Mouse (Mus musculus): Measurements from ENCODE around the gene Mgst2.

Gene Mgst2

DNA sequence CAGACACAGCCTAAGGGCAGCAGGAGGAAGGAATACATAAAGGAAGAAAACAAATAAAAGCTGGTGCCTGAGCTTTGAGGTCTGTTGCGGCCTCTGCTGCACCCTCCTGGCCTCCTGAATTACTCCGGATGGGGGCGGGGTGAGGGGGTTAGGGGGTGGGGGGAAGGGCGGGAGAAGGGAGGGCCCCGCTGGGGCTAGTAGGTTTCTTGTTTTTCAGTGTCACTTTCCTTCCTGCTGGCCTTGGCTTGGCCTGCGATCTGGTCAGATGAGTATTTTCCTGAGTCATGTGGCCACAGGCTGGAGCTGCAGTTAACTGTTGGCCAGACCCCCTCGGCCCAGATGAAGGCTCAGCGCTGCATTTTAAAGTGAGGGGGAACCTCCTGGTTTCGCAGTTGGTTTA lies 7.5 kb upstream of the Mgst2 start:
- no peak for DNase-seq (ENCODE audit: extremely low spot score, low read depth, low spot score)

DNA sequence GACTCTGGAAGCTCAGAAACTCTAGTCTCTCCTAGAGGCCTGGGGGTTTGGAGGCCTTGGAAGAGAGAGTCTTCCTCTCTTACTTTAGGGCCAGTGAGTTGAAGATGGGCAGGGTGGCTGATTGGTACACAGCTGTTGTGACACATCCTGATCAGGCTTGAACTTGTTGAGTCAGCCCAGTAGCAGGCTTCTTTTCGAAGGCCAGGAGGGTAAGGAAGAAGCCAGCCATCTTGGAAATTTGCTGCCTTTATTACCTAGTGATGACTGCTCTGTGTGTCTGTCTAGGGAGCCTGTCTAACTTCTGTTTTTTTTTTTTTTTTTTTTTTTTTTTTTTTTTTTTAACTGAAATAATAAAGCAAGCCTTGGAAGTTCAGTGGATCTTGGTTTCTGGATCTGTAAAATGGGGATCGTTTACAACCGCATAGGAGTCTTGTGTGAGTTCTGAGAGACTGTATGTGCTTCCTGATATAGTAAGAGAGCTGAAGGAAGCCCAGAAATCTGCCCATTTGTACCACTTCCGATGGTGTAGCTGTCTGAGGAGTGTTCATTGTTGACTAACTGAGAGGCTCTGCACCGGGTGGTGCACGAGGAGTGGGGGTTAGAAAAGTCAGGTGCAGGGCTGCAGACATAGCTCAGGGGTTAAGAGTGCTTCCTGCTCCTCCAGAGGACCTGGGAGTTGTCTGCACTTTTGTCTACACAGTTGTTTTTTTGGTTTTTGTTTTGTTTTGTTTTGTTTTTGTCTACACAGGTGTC lies 5.7 kb upstream of the Mgst2 start:
- DNase-seq (ENCODE audit: extremely low spot score, low read depth, low spot score): no peak

DNA sequence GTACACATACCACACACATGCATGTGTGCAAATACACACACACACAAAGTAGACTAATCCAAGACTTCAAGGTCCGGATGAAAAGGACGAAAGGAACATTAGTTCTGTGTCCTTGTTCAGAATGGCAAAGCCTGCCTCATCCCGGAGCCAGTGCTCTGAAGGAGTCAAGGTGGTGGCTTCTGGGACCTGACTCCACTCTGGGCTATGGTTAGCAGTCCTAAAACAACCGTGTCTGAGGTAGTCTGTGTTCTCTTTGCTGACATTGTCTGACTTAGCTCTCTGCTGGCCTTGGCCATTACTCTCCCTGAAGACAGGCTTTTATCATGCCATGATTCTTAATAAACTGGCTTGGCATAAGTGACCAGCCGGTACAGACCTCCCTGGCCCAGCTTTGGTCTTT lies 745 bp upstream of the Mgst2 start:
- DNase-seq (ENCODE audit: extremely low spot score, low read depth, low spot score): no peak

DNA sequence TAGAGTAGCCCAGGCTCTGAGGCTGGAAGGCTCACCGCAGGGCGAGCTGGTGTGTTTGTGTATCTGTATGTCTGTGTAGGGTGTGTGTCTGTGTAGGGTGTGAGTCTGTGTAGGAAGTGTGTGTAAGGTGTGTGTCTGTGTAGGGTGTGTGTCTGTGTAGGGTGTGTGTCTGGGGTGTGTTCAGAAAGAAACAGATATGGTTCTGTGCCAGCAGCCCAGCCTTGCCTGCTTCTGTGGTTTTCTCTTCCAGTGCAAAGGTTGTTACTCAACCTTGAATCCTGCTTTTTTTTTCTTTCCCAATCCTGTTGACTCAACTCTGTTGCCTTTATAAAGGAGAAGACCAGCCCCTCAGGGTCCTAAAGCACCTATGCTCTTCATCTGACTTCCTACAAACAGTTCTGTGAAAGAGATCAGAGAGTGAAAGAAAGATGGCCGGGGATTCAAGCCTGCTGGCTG lies 689 bp downstream of the Mgst2 start:
- no peak for DNase-seq (ENCODE audit: extremely low spot score, low read depth, low spot score)

DNA sequence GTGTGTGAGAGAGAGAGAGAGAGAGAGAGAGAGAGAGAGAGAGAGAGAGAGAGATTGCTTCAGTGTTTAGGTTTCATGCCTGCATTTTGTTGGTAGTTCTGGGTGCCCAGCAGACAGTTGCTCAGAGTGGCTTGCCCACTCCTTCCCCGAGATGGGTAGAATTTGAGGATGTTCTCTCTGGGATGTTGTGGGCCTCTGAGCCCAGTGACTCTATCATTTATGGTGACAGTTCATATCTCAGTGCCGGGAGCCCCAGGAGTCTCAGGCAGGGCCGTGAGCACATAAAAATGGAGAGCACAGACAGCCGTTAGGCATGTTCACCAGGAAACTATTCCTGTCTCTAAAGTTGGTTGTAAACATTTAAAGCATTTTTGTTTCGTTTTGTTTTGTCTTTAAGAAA lies 1.2 kb downstream of the Mgst2 start:
- no peak for DNase-seq (ENCODE audit: extremely low spot score, low read depth, low spot score)

DNA sequence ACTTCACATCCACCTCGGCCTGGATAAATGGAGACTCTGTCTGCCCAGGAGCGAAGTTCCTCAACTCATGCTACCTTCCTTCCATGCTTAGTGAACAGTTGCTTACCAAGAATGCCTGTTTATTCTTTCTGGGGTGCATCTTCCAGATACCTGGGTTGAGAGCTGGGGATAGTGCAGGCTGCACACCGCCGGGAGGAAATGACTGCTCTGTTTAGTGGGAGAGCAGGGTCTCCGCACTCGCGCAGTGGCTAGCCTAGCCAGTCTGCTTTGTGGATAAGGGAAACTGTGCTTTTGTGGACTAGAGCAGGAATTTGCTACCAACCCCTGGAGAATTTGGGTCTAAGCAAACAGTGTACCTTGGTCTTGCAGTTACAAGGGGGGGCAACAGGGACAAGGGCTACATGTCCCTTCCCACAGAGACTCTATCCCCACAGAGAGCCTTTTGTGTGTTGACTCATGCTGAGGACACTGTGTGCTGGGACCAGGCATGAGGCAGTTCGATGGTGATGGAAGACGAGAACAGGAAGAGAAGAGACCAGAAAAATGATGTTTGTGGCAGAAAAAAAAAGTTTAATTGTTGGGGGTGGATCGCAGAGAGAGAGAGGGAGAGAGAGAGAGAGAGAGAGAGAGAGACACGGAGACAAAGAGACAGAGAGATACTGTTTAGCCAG lies 1.9 kb downstream of the Mgst2 start:
- DNase-seq (ENCODE audit: extremely low spot score, low read depth, low spot score): no peak

DNA sequence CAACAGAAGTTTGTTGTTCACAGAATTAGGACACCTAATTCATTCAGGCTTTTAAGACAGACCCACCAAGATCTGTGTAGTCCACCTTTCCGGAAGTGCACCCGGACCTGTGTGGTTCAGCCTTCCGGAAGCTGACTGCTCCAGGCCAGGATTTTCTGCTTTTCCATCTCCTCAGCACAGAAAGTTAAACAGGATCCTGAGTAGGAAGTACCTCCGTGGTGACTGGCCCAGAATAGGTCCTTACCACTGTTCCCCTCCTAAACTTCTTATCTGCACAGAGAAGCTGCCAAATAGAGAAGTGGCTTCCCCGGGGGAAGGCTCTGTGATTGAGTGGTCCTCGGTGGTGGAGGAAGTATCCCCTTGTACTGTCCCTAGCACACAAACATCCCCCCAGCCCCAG lies 2.4 kb downstream of the Mgst2 start:
- no peak for DNase-seq (ENCODE audit: extremely low spot score, low read depth, low spot score)

DNA sequence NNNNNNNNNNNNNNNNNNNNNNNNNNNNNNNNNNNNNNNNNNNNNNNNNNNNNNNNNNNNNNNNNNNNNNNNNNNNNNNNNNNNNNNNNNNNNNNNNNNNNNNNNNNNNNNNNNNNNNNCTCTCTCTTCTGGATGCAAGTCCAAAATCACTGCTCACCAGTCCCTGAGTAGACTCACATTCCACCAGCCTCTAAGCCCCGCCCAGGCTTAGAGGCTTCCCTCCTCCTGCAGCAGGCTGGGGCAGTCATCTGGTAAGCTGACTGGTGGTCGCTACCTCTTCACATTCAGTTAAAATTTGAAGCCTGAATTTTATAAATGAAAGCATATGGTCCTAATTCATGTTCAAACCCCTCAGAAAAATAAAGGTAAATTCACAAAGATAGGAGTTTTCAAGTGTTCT lies 8.4 kb downstream of the Mgst2 start:
- DNase-seq (ENCODE audit: extremely low spot score, low read depth, low spot score): no peak

DNA sequence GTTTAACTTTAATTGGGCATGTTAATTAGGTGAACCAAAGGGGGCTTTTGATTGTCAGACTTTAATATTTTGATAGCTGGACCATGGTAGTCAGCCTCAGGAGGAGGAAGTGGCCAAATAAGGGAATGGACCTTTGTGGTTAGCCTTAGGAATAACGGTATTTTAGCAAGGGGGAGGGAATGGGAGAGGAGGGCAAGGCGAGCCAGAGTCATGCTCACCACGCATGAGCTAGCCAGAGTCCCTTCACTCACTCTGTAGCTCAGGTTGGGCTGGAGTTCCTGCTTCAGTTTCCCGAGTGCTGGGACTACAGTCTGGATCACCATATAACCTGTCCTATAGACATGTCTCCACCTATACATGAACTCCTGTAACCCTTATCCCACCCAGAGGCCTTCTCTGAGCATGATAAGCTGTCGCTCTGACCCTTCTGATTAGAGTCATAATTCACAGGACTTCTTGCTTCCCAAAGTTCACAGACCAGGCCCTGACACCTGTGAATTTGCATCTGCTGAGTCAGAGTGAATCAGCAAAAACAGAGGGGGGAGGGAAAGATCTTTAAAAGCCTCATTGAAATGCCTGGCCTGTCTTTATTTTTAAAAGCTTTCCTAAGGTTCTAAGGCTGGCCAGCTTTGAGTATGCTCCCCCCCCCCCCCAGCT lies 10.4 kb downstream of the Mgst2 start:
- no peak for DNase-seq (ENCODE audit: extremely low spot score, low read depth, low spot score)

DNA sequence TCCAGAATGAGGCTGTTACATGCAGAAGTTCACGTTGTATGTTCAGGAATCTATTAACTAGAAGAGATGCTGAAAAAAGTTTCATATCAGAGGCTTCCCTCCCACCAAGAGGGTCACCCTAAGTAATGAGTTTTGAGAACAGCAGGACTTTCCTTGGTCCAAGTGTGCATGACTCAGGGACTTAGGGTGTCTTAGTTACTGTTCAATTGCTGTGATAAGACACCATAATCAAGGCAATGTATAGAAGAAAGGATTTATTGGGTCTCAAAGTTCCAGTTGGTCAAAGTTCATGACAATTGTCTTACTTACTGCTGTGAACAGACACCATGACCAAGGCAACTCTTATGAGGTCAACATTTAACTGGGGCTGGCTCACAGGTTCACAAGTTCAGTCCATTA lies 10.9 kb downstream of the Mgst2 start:
- no peak for DNase-seq (ENCODE audit: extremely low spot score, low read depth, low spot score)

DNA sequence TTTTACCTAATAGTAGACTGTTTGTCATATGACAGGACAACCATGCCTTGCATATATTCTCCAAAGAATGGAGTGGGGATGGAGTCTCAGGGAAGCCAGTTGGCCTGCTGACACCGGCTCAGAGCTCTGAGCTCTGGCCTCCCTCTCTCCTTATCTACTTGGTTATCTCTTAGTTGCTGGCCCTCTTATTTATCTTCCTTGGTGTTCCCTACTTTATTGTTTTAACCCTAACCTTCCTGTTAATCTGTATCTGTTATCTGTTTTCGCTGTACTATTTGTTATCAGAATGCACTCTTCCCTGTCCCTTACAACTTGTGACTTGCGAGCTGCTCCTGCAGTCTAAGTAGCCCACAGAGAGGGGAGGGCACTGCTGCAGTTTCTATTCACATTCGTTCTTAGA lies 12.5 kb downstream of the Mgst2 start:
- DNase-seq (ENCODE audit: extremely low spot score, low read depth, low spot score): no peak

DNA sequence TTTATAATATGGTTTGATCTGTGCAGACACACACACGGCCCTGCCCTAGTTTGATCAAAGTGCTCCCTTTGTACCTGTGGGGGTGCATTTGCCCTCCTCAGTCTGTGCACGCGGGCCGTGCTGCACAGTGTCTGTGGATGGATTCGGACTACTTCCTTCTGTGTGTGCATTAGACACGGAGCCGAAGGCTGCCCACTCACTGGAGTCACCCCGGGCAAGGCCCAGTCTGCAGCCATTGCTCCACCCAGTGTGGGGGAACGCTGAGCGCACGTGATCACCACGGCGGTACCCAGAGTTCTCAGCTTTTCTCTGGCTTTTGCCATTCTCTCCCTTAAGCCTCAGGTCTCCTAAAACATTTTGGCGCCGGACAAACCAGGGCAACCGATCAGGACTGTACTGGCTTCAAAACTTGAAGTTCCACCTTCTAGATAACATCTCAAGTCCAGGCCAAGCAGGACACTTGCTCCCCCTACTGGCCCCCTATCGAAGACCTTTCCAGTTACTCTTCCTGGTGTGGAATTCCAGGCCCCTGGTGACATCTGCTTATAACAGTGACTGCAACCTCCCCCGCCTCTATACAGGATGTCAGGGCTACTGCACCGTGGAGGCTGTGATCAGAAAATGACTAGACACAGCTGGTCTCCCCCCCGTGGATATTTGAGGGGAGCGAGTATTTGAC lies 13.4 kb downstream of the Mgst2 start:
- no peak for DNase-seq (ENCODE audit: extremely low spot score, low read depth, low spot score)

DNA sequence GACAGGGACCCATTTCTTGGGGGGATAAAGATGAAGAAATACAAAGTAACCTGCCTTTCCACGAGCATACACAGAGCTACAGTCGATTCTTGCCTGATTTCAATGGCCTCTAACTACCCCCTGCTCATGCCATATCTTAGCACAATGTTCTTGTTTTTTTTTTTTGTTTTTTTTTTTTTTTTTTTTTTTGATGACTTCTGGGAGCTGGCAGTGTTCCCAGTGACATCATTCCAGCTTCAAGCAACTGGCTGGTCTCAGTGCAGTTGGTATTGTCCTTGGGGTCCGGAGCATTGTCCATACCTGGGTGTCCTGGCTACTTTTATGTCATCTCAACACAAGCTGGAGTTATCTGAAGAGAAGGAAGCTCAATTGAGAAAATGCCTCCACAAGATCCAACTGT lies 14.8 kb downstream of the Mgst2 start:
- DNase-seq (ENCODE audit: extremely low spot score, low read depth, low spot score): no peak

DNA sequence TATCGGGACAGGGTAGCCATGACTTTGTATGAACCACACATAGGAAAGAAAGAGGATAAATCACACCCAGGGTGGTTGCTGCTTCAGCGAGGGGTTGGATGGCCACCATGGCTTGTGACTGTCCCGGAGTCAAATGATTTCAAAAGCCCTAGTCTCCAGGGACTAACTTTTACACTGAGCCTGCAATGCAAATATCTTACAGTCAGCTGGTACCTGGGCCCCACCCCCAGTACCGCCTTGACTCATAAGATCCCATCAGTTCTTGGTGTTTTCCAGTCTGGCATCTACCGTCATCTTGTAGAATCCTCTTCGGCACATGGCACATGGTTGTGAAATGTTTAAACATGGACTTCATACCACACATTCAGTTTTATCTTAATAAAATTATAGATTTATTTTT lies 25.4 kb downstream of the Mgst2 start:
- no peak for DNase-seq (ENCODE audit: extremely low spot score, low read depth, low spot score)

DNA sequence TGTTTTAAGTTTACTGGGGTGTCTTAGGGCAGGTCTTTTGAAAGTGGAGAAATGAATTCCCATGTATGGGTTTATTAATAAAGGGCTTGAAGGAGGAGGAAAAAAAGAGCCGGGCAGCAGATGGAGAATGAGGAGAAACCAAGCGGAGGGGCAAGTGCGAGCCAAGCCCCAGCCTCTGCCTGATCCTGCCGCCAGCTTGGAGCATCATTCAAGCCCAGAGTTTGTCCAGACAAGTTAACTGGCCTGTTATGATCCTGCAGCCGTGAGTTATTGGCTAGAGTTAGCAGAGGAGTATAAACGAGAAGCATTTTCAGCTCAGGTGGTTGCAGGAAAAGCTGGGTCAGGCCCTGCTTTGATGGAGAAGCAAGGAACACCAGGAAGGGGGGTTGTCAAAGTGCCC lies 26.2 kb downstream of the Mgst2 start:
- no peak for DNase-seq (ENCODE audit: extremely low spot score, low read depth, low spot score)

DNA sequence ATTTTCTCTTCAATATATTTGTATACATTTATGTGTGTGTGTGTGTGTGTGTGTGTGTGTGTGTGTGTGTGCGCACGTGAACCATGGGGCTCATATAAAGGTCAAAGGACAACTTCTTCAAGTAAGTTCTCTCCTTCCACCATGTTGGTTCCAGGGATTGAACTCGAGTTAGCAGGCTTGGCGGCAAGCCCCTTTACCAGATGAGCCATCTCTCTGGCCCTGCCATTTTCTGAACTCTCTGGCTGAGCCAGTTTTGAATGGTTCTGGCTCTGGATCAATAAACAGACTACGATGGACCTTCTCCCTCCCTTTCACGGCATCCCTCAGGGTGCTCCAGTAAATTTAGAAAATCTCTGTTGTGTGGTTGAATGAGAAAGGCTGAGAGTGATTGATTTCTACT lies 26.6 kb downstream of the Mgst2 start:
- no peak for DNase-seq (ENCODE audit: extremely low spot score, low read depth, low spot score)

DNA sequence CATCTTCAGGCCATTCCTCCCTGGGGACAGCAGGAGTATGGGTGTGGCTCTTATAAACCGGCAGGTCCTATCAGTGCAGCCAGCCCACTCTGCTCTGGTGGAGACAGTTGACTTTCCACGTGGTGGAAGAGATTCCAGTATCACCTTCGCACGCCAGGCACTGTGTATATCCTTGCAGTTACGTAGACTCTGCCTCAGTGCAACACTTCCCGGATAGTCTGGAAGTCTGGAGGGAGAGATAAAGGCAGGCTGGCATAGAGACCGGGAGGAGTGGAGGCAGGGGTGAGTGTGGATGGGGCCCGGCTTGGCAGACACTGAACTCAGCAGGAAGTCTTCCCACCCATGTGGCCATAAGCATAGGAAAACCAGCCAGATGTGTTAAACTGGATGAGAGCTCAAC lies 28.6 kb downstream of the Mgst2 start:
- DNase-seq (ENCODE audit: extremely low spot score, low read depth, low spot score): no peak

DNA sequence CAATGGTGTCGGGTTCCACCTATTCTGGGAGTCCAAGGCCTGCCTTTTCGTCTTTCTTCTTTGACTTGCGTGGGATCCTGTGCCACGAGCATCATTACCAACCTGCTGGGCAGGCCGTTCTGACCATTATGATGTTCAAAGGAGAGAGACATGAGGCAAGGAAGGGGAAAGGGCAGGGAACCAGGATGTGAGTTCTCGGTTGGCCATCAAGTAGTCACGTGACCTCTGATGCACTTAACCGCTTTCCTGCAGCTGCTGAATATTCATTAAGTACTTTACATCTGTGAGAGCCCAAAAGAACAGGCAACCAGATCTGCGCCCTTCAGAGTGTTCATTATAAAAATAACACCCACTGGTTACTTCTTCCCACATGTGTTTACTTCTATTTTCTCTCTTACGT lies 33.0 kb downstream of the Mgst2 start:
- no peak for DNase-seq (ENCODE audit: extremely low spot score, low read depth, low spot score)

DNA sequence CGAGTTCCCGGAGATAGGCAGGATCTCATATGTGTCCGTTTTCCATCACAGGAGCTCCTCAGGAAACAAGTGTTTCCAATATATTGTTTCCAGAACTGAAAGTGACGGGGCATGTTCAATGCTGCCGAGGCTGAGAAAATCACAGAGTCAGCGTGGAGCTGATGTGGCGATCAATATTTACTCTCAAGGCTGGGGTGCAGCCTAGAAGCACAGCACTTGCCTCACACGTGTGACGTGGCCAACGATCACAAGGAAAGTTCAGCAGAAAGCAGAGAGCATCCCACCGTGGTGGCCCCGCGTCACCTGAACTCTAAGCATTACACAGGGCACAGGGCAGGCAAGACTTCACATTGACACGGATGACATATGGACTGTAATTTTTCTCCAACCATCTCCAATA lies 34.4 kb downstream of the Mgst2 start:
- DNase-seq (ENCODE audit: extremely low spot score, low read depth, low spot score): no peak

DNA sequence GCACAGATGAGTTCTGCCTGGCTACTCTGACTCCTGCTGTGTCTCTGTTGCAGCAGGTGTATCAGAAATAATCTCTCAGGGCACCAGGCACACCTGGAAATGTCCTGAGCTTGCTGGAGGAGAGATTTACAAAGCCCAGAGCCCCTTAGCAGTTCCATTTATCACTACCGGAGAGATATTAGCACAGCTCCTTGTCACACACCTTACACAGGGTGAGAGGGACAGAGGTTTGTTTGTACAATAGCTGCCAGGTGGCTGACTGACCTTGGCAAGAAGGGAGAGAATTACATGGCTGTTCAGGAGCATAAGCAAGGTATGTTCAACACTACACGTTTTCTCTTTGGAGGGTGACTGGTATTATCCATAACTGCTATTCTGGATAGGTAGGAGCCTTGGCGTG lies 35.6 kb downstream of the Mgst2 start:
- no peak for DNase-seq (ENCODE audit: extremely low spot score, low read depth, low spot score)

DNA sequence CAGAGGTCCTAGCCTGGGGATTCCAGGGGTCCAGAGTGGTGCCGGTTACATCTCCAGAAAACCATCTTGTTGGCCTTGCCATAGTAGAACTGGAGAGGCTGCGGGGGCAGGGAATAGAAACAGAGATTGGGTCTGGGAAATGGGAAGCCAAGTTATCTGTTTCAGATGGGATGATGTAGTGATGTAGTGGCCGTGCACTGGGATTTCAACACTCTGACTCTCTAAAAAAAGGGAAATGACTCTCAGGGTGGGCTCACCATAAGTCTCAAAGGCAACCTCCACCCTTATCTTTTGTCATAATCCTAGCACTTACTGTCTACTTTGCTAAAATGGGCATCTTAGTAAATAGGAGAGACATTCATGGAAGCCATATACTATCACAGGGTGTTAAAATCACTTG lies 37.8 kb downstream of the Mgst2 start:
- DNase-seq (ENCODE audit: extremely low spot score, low read depth, low spot score): no peak

DNA sequence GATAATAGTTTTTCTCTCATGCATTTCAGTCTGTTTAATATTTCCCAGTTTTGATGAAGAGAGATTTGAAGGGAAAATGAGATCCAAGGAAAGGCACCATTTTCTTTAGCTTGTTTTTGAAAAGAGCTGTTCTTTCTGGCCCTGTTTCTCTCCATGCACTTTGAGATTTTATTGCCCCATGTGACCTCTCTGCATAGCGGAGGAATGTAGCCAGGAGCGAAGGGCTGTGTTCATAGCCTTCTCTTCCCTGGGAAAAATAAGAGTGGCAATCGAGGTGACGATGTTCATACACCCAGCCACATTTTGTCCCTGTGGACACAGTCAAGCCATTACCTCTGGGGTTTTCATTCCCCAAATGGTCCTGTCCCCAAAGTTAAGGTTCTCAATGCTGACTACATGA lies 40.0 kb downstream of the Mgst2 start:
- no peak for DNase-seq (ENCODE audit: extremely low spot score, low read depth, low spot score)

Data from hindlimb bud, embryonic 11.5 days (tissue).